Mouse (Mus musculus): ENCODE results near the gene Mup3.
"Not testable (repeated sequence)": the region's sequence is repeated elsewhere in the genome, so short reads cannot be mapped to it uniquely, and the experiment has no call there.

Gene Mup3

GRCm38 (mm10) chr4:62087241-62087640 is at the start of gene Mup3:
Mup3 (minus strand) TSS chr4:62087342.
- DNase-seq (ENCODE audit: low spot score), result no peak

DNA sequence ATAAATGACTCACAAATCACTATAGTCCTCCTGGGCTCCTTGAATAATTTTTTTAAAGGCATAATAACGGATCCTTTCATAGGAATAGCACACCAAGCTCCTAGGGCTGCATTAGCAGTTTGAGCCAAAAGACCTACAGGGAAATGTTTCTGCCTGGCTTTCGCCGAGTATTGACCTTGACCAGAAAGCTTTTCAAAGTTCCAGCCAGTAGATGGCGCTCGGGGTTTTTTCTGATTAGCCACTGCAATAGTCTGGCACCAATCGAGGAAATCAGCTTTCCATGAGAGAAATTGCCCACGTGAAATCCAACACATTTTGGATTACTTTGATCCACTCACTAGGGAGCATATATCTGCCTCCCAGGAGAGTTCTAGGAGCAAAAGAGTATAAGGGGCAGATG is 46.6 kb upstream of the Mup3 start:
- no peak for DNase-seq (ENCODE audit: low spot score)

DNA sequence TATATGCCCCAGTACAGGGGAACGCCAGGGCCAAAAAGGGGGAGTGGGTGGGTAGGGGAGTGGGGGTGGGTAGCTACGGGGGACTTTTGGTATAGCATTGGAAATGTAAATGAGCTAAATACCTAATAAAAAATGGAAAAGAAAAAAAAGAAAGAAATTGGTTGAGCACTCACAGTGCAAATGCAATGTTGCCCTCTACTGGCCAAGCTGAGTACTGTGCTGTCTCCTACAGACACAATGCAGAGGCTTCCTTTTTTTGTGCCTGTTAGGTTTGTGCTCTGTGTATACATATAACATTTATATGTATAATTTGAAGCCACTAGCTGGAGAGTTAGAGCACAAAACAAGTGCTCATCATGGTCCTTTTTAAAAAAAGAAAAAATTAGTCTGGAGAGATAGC is 16.2 kb upstream of the Mup3 start:
- not testable (repeated sequence) for DNase-seq (ENCODE audit: low spot score)

DNA sequence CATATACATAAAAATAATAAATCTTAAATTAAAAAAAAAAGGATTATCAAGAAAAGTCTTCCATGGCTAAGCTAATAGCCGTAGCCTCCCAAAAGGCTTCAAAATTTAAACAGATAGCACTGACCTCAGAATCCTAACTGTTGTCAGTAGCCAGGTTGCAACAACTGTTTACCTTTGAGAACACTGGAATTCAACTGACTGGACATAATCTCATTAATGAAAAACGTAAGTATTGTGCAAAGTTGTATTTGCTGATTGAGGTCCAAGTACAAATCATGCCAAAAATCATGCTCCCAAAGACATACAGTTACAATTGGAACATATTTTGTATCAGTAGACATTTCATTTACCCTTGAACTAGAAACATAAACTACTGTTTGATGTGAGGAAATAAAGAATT is 811 bp upstream of the Mup3 start:
- DNase-seq (ENCODE audit: low spot score), result no peak

- no peak for DNase-seq (ENCODE audit: low spot score)
These were observed 4.4 kb downstream of the Mup3 start for GRCm38 (mm10) chr4:62082755-62083154.

DNA sequence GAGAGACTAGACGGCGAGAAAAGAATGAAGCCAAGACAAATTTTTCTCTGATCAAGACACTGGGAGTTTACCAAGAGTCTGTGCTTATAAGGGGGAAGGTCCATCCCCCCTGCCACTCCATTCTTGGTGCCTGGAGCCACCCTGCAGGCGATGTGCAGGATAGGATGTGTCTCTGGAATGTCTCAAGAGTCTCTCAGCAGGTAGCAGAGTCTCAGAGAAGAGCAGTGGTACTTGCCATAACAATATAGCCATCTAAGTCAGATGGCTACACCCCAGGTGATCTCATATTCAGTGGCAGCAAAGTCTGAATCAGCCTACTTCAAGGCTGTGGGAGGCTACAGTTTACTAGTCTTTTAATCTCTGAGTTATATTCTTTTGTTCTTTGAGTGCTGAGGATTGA is 12.0 kb downstream of the Mup3 start:
- DNase-seq (ENCODE audit: low spot score), result no peak

GRCm38 (mm10) chr4:62054780-62055179 is 32.4 kb downstream of the Mup3 start:
- not testable (repeated sequence) for DNase-seq (ENCODE audit: low spot score)

DNA sequence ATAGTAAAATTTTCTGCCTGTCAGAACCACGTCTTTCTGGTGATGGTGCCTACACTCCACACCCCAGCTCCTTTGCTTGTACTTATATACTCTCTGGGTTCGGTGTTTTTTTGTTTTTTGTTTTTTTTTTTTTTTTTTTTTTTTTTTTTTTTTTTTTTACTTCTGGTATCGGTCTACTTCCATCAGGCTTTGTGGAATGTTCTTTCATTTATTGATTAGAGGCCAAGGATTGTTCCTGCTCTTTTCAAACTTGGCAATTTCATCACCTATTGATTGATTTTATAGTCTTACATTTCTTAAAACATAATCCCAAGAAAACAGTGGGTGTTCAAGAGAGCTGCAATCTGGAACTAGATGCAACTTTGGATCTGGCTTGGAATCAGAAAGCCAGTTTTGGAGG is 33.1 kb downstream of the Mup3 start, which contains the start of gene Mup20:
Mup20 (minus strand) TSS at position 101 of the 400 bp plus-strand sequence.
- DNase-seq (ENCODE audit: low spot score), result not testable (repeated sequence)
